Mouse (Mus musculus) C2C12 (cell line): ENCODE measurements around the gene Gal3st2.
"Not testable (repeated sequence)": the region's sequence is repeated elsewhere in the genome, so short reads cannot be mapped to it uniquely, and the experiment has no call there.

Experiments used
- CEBPB ChIP-seq: IDR thresholded peaks from one replicate; pipeline ENCODE4 v1.6.1; 2011; ENCODE audit warnings: low read depth, mild to moderate bottlenecking, control low read depth, moderate library complexity
- CTCF ChIP-seq: IDR thresholded peaks from one replicate; pipeline ENCODE4 v1.5.1; 2011; ENCODE audit not compliant: control insufficient read depth, insufficient read depth, insufficient read length
- MYOG ChIP-seq: IDR thresholded peaks from one replicate; pipeline ENCODE4 v1.6.1; 2011; ENCODE audit not compliant: control insufficient read depth, insufficient read length; ENCODE audit errors: extremely low read depth
- USF1 ChIP-seq: IDR thresholded peaks from one replicate; pipeline ENCODE4 v1.6.1; 2011; ENCODE audit warnings: low read depth, mild to moderate bottlenecking, control low read depth, moderate library complexity

- not testable (repeated sequence) for TF ChIP-seq CTCF, USF1, MYOG, CEBPB
Observed at GRCm38 (mm10) chr1:93918775-93919174, 57.7 kb downstream of the Gal3st2 start.
